Mouse (Mus musculus): ENCODE measurements around the gene Pld1. TPM values are rescaled to one million over a fixed set of nuclear protein-coding genes. Genes with fewer than 3 reads are reported as not detected.
A peak's percentile ranks its signal among the peaks of the same experiment; 100 is the strongest.

The Pld1 gene
- polyA plus RNA-seq, 1 experiment from 2014 or later, result 2.2 TPM

- no peak for DNase-seq (ENCODE audit: low spot score)
- Histone ChIP-seq H3K27ac (replicated peaks) (no peak overlapping the region), H3K27me3 (ENCODE audit: low read depth, poor library complexity, severe bottlenecking) (no peaks in the 10 kb centered on the region), H3K4me3 (no peak overlapping the region), H3K4me1 (0 out of 2 replicates have a peak, but pooled peaks cover 3% of the 10 kb centered on the region), H3K36me3 (no peaks in the 10 kb centered on the region), H3K9me3 (replicated peaks) (no peaks in the 10 kb centered on the region)
- WGBS, result 88% methylated on average over 2 of the region's 2 CpGs
These were observed 78.5 kb downstream of the Pld1 start for GRCm38 (mm10) chr3:28017002-28017401.

GRCm38 (mm10) chr3:28019727-28020126 lies 81.2 kb downstream of the Pld1 start:
- no peak overlapping the region for H3K27ac ChIP-seq (replicated peaks)
- H3K27me3 ChIP-seq (ENCODE audit: low read depth, poor library complexity, severe bottlenecking), result no peaks in the 10 kb centered on the region
- no peaks in the 10 kb centered on the region for H3K36me3 ChIP-seq
- WGBS, result 92% methylated on average over 4 of the region's 4 CpGs
- no peak overlapping the region for H3K4me3 ChIP-seq
- DNase-seq (ENCODE audit: low spot score), result no peak
- H3K9me3 ChIP-seq (replicated peaks), result no peaks in the 10 kb centered on the region
- H3K4me1 ChIP-seq, result no peaks in the 10 kb centered on the region

GRCm38 (mm10) chr3:28020404-28020803 lies 81.9 kb downstream of the Pld1 start:
- Histone ChIP-seq H3K36me3 (no peaks in the 10 kb centered on the region), H3K27ac (replicated peaks) (no peak overlapping the region), H3K27me3 (ENCODE audit: low read depth, poor library complexity, severe bottlenecking) (no peaks in the 10 kb centered on the region), H3K4me1 (peaks cover 6% of the 10 kb centered on the region), H3K4me3 (no peak overlapping the region), H3K9me3 (replicated peaks) (no peaks in the 10 kb centered on the region)
- WGBS, result 93% methylated on average over 2 of the region's 2 CpGs
- no peak for DNase-seq (ENCODE audit: low spot score)

GRCm38 (mm10) chr3:28022191-28022590 lies 83.7 kb downstream of the Pld1 start:
- Histone ChIP-seq H3K27me3 (ENCODE audit: low read depth, poor library complexity, severe bottlenecking) (no peaks in the 10 kb centered on the region), H3K4me3 (no peak overlapping the region), H3K4me1 (peaks cover 14% of the 10 kb centered on the region), H3K36me3 (no peaks in the 10 kb centered on the region), H3K9me3 (replicated peaks) (no peaks in the 10 kb centered on the region), H3K27ac (replicated peaks) (no peak overlapping the region)
- no peak for DNase-seq (ENCODE audit: low spot score)
- WGBS, result 90% methylated on average over 5 of the region's 5 CpGs

GRCm38 (mm10) chr3:28026876-28027275 lies 88.4 kb downstream of the Pld1 start:
- DNase-seq (ENCODE audit: low spot score), result no peak

GRCm38 (mm10) chr3:28028456-28028855 lies 90.0 kb downstream of the Pld1 start:
- Histone ChIP-seq H3K27ac (replicated peaks) (no peak overlapping the region), H3K4me1 (peaks cover 29% of the 10 kb centered on the region), H3K9me3 (replicated peaks) (no peaks in the 10 kb centered on the region), H3K27me3 (ENCODE audit: low read depth, poor library complexity, severe bottlenecking) (no peaks in the 10 kb centered on the region), H3K4me3 (no peak overlapping the region), H3K36me3 (no peaks in the 10 kb centered on the region)
- WGBS, result 95% methylated on average over 10 of the region's 10 CpGs
- no peak for DNase-seq (ENCODE audit: low spot score)

More at GRCm38 (mm10) chr3:28026876-28027275, 88.4 kb downstream of the Pld1 start:
- WGBS, result 61% methylated on average over 3 of the region's 3 CpGs
- H3K4me3 ChIP-seq, result no peak overlapping the region
- no peaks in the 10 kb centered on the region for H3K9me3 ChIP-seq (replicated peaks)
- H3K27me3 ChIP-seq (ENCODE audit: low read depth, poor library complexity, severe bottlenecking), result no peaks in the 10 kb centered on the region
- no peaks in the 10 kb centered on the region for H3K36me3 ChIP-seq
- no peak overlapping the region for H3K27ac ChIP-seq (replicated peaks)
- peaks cover 23% of the 10 kb centered on the region for H3K4me1 ChIP-seq

- no peak for DNase-seq (ENCODE audit: low spot score)
- 94% methylated on average over 5 of the region's 5 CpGs for WGBS
- peaks cover 18% of the 10 kb centered on the region for H3K4me1 ChIP-seq
These were observed 92.4 kb downstream of the Pld1 start for GRCm38 (mm10) chr3:28030860-28031259.

GRCm38 (mm10) chr3:28031643-28032243 lies 93.2 kb downstream of the Pld1 start:
- Histone ChIP-seq H3K4me1 (peaks cover 15% of the 10 kb centered on the region), H3K9me3 (replicated peaks) (no peaks in the 10 kb centered on the region), H3K4me3 (no peak overlapping the region), H3K27ac (replicated peaks) (peak overlapping the region; percentile 74), H3K27me3 (ENCODE audit: low read depth, poor library complexity, severe bottlenecking) (no peaks in the 10 kb centered on the region), H3K36me3 (no peaks in the 10 kb centered on the region)
- WGBS, result 50% methylated on average over 7 of the region's 7 CpGs
- DNase-seq (ENCODE audit: low spot score), result no peak

More at GRCm38 (mm10) chr3:28030860-28031259, 92.4 kb downstream of the Pld1 start:
- H3K4me3 ChIP-seq, result no peak overlapping the region
- H3K9me3 ChIP-seq (replicated peaks), result no peaks in the 10 kb centered on the region
- no peak overlapping the region; the same call in 1 of the 2 replicates for H3K27ac ChIP-seq (replicated peaks)
- no peaks in the 10 kb centered on the region for H3K27me3 ChIP-seq (ENCODE audit: low read depth, poor library complexity, severe bottlenecking)
- no peaks in the 10 kb centered on the region for H3K36me3 ChIP-seq

- no peak overlapping the region for H3K4me3 ChIP-seq
- H3K27me3 ChIP-seq (ENCODE audit: low read depth, poor library complexity, severe bottlenecking), result no peaks in the 10 kb centered on the region
- no peaks in the 10 kb centered on the region for H3K36me3 ChIP-seq
- WGBS, result 93% methylated on average over 3 of the region's 3 CpGs
- no peak overlapping the region for H3K27ac ChIP-seq (replicated peaks)
- H3K9me3 ChIP-seq (replicated peaks), result no peaks in the 10 kb centered on the region
- peaks cover 15% of the 10 kb centered on the region for H3K4me1 ChIP-seq
- no peak for DNase-seq (ENCODE audit: low spot score)
These were observed 95.4 kb downstream of the Pld1 start for GRCm38 (mm10) chr3:28033898-28034297.

- H3K27me3 ChIP-seq (ENCODE audit: low read depth, poor library complexity, severe bottlenecking), result no peaks in the 10 kb centered on the region
- DNase-seq (ENCODE audit: low spot score), result no peak
- H3K4me3 ChIP-seq, result no peak overlapping the region
- no peaks in the 10 kb centered on the region for H3K9me3 ChIP-seq (replicated peaks)
- H3K36me3 ChIP-seq, result no peaks in the 10 kb centered on the region
- H3K27ac ChIP-seq (replicated peaks), result no peak overlapping the region
- WGBS, result 75% methylated on average over 5 of the region's 5 CpGs
- peaks cover 15% of the 10 kb centered on the region for H3K4me1 ChIP-seq
These were observed 96.3 kb downstream of the Pld1 start for GRCm38 (mm10) chr3:28034707-28035333.

- Histone ChIP-seq H3K27me3 (ENCODE audit: low read depth, poor library complexity, severe bottlenecking) (no peaks in the 10 kb centered on the region), H3K9me3 (replicated peaks) (peaks cover 6% of the 10 kb centered on the region; the same call in 1 of the 2 replicates), H3K4me3 (no peak overlapping the region), H3K36me3 (no peaks in the 10 kb centered on the region), H3K4me1 (no peaks in the 10 kb centered on the region), H3K27ac (replicated peaks) (no peak overlapping the region)
- no peak for DNase-seq (ENCODE audit: low spot score)
- 76% methylated on average over 8 of the region's 8 CpGs for WGBS
These were observed 98.9 kb downstream of the Pld1 start for GRCm38 (mm10) chr3:28037320-28037932.

GRCm38 (mm10) chr3:28038106-28038505 lies 99.6 kb downstream of the Pld1 start:
- H3K27ac ChIP-seq (replicated peaks), result no peak overlapping the region
- DNase-seq (ENCODE audit: low spot score), result no peak
- H3K4me1 ChIP-seq, result no peaks in the 10 kb centered on the region
- no peaks in the 10 kb centered on the region for H3K36me3 ChIP-seq
- H3K27me3 ChIP-seq (ENCODE audit: low read depth, poor library complexity, severe bottlenecking), result no peaks in the 10 kb centered on the region
- H3K4me3 ChIP-seq, result no peak overlapping the region
- WGBS, result 39% methylated on average over 2 of the region's 2 CpGs
- peaks cover 6% of the 10 kb centered on the region; the same call in 1 of the 2 replicates for H3K9me3 ChIP-seq (replicated peaks)

GRCm38 (mm10) chr3:28039760-28040159 lies 101.3 kb downstream of the Pld1 start:
- Histone ChIP-seq H3K36me3 (no peaks in the 10 kb centered on the region), H3K27ac (replicated peaks) (no peak overlapping the region), H3K27me3 (ENCODE audit: low read depth, poor library complexity, severe bottlenecking) (no peaks in the 10 kb centered on the region), H3K4me3 (no peak overlapping the region), H3K9me3 (replicated peaks) (peaks cover 6% of the 10 kb centered on the region; the same call in 1 of the 2 replicates), H3K4me1 (no peaks in the 10 kb centered on the region)
- 56% methylated on average over 1 of the region's 1 CpGs for WGBS
- no peak for DNase-seq (ENCODE audit: low spot score)

Data from midbrain, embryonic 10.5 days (tissue).